Mouse (Mus musculus) ovary, adult 10 weeks (tissue): ENCODE results near the gene Insl5. TPM values are rescaled to one million over a fixed set of nuclear protein-coding genes. Genes with fewer than 3 reads are reported as not detected.

Experiments used
- polyA plus RNA-seq: library from polyadenylated mRNA; stranded (reverse); fragments of 350-450 nt; fragmentation: Illumina TruSeq; extraction: RNeasy Lipid Tissue Mini Kit (QIAGEN cat#74804); gene quantifications from one replicate; pipeline ENCODE4 v1.2.3, GENCODE M21; 2014

The Insl5 gene
- polyA plus RNA-seq: not detected

DNA sequence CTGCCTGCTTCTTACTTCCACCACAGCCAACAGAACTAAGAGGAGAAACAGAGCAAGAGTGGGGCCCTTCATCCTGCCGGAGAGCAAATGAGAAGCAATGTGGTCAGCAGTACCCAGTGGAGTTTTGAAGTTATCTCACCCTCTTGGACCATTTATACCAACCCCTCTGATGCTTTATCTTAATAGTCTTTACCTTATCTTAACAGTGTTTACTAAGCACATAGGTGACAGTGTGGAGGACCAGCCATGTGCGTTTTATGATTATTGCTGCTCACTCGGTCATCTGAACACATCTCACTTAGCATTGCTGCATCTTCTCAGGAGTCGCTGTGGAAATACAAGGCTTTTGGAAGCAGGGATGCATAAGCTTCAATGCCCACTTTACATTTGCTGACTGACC lies at the start of gene Insl5:
TSS of gene Insl5 (minus strand) at position 222 of the 400 bp plus-strand sequence.

DNA sequence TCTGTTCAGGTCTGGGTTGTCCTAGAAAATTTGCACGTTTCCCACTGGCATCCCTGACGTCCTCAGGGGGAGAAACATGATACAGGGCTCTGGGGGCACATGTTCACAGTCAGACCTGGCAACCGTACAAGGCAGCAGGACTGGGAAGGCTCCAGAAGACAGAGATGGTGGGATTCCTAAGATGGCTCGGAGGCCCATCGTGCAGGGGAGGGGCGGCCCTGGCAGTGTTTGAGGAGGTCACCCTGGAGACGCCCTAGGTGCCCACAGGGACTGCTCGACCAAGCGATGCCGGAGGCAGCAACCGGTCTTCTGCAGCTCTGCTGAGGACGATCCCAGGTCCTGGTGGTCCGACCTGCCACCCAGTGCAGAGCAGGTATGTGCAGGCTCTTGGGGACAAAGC lies 48.2 kb downstream of the Insl5 start, which contains the start of gene Tctex1d1:
TSS of gene Tctex1d1 (plus strand) at position 167 of the 400 bp plus-strand sequence.

Other genes starting within 250 kb of the Insl5 start
- gene Tctex1d1, start 48.2 kb downstream of the Insl5 start, polyA plus RNA-seq: 2.2 TPM
- 262 TPM for gene Mier1, start 87.5 kb upstream of the Insl5 start, polyA plus RNA-seq
- 15.0 TPM for gene Wdr78, start 87.7 kb upstream of the Insl5 start, polyA plus RNA-seq
- 14.2 TPM for gene Slc35d1, start 188.3 kb upstream of the Insl5 start, polyA plus RNA-seq